Mouse (Mus musculus): ENCODE measurements around the gene Mslnl. TPM values are rescaled to one million over a fixed set of nuclear protein-coding genes. Genes with fewer than 3 reads are reported as not detected.
A peak's percentile ranks its signal among the peaks of the same experiment; 100 is the strongest.

The Mslnl gene
- polyA plus RNA-seq, 1 experiment from 2014 or later, result not detected

GRCm38 (mm10) chr17:25749314-25749713 is 13.5 kb downstream of the Mslnl start:
- DNase-seq (ENCODE audit: low spot score), result no peak
- no peaks in the 10 kb centered on the region for H3K36me3 ChIP-seq
- WGBS, result 89% methylated on average over 6 of the region's 6 CpGs

GRCm38 (mm10) chr17:25751446-25751845 is 15.6 kb downstream of the Mslnl start:
- Histone ChIP-seq H3K4me3 (no peak overlapping the region), H3K4me1 (replicated peaks) (peaks cover 21% of the 10 kb centered on the region), H3K27me3 (ENCODE audit: insufficient read depth, poor library complexity, severe bottlenecking) (no peaks in the 10 kb centered on the region), H3K9me3 (no peaks in the 10 kb centered on the region), H3K36me3 (no peaks in the 10 kb centered on the region), H3K27ac (no peak overlapping the region)
- 79% methylated on average over 5 of the region's 5 CpGs for WGBS
- no peak for DNase-seq (ENCODE audit: low spot score)

More at GRCm38 (mm10) chr17:25749314-25749713, 13.5 kb downstream of the Mslnl start:
- H3K4me3 ChIP-seq, result no peak overlapping the region
- no peaks in the 10 kb centered on the region for H3K9me3 ChIP-seq
- no peak overlapping the region for H3K27ac ChIP-seq
- no peaks in the 10 kb centered on the region for H3K27me3 ChIP-seq (ENCODE audit: insufficient read depth, poor library complexity, severe bottlenecking)
- peaks cover 4% of the 10 kb centered on the region; the same call in 1 of the 2 replicates for H3K4me1 ChIP-seq (replicated peaks)

DNA sequence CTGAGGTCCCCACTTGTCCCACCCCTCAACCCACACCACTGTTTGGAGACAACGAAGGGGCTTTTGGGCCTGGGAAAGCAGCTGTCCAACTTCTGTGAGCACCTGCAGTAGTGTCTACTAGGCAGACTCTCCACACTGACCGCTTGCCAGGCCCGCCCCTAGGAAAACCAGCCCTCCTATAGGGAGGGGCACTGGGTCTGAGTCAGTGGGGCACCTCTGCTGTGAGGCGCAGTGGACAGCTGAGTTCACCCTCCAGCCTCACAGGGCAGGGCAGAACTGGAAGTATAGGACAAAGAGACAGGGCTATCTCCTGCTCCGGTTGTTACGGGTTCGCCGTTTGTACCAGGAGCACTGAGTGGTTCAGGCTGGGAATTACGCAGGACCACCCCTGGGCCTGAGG is 18.4 kb downstream of the Mslnl start, which contains the start of gene Msln:
Gene Msln (minus strand): TSS at position 138 of the 400 bp plus-strand sequence.
- 89% methylated on average over 9 of the region's 9 CpGs for WGBS
- Histone ChIP-seq H3K36me3 (no peaks in the 10 kb centered on the region), H3K27ac (no peak within 1 kb of the TSS), H3K4me3 (no peak within 1 kb of the TSS), H3K4me1 (replicated peaks) (peaks cover 21% of the 10 kb centered on the region), H3K9me3 (no peaks in the 10 kb centered on the region), H3K27me3 (ENCODE audit: insufficient read depth, poor library complexity, severe bottlenecking) (peaks cover 17% of the 10 kb centered on the region)
- no peak for DNase-seq (ENCODE audit: low spot score)

GRCm38 (mm10) chr17:25755086-25755485 is 19.2 kb downstream of the Mslnl start:
- H3K4me1 ChIP-seq (replicated peaks), result peaks cover 21% of the 10 kb centered on the region
- H3K36me3 ChIP-seq, result no peaks in the 10 kb centered on the region
- H3K27ac ChIP-seq, result no peak overlapping the region
- WGBS, result 80% methylated on average over 4 of the region's 4 CpGs
- H3K9me3 ChIP-seq, result no peaks in the 10 kb centered on the region
- H3K27me3 ChIP-seq (ENCODE audit: insufficient read depth, poor library complexity, severe bottlenecking), result peaks cover 19% of the 10 kb centered on the region
- H3K4me3 ChIP-seq, result no peak overlapping the region
- DNase-seq (ENCODE audit: low spot score), result no peak

DNA sequence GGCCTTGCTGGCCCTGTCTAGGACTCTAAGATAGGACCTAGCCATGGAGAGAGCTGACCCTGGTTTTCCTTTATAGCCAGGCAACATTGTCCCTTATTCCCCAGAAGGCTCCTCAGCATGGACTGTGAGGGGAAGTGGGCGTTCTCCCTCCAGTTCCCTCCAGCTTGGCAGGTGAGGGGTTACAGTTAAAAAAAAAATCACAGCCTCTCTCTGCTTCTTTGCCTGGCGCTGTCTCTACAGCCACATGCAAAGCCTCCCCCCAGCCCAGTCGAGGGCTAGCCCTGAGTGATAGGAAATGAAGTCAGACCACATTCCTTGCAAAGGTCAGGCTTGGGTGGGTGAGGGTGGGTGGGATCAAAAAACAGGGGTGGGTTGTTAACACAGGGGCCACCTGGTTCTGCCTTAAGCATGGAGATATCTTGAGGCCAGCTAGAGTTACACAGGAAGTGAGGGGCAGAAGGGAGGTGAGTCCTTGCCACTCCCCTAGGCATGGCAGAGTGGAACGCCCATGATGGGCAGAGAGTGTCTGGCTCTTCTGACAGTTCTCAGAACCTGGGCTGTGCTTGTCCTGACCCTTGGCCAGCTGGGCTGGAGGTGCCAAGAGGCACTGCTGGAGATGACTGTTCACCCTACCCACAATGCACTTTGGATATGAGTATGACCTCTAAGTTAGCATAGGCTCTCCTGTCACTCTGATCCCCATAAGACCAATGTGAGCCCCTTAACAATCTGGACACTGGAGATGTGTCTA is 20.0 kb downstream of the Mslnl start:
- H3K27me3 ChIP-seq (ENCODE audit: insufficient read depth, poor library complexity, severe bottlenecking), result peaks cover 19% of the 10 kb centered on the region
- no peak overlapping the region for H3K4me3 ChIP-seq
- peaks cover 21% of the 10 kb centered on the region for H3K4me1 ChIP-seq (replicated peaks)
- H3K9me3 ChIP-seq, result no peaks in the 10 kb centered on the region
- H3K27ac ChIP-seq, result peak overlapping the region; percentile 16; the same call in 1 of the 2 replicates
- 57% methylated on average over 4 of the region's 4 CpGs for WGBS
- no peak for DNase-seq (ENCODE audit: low spot score)
- H3K36me3 ChIP-seq, result no peaks in the 10 kb centered on the region

DNA sequence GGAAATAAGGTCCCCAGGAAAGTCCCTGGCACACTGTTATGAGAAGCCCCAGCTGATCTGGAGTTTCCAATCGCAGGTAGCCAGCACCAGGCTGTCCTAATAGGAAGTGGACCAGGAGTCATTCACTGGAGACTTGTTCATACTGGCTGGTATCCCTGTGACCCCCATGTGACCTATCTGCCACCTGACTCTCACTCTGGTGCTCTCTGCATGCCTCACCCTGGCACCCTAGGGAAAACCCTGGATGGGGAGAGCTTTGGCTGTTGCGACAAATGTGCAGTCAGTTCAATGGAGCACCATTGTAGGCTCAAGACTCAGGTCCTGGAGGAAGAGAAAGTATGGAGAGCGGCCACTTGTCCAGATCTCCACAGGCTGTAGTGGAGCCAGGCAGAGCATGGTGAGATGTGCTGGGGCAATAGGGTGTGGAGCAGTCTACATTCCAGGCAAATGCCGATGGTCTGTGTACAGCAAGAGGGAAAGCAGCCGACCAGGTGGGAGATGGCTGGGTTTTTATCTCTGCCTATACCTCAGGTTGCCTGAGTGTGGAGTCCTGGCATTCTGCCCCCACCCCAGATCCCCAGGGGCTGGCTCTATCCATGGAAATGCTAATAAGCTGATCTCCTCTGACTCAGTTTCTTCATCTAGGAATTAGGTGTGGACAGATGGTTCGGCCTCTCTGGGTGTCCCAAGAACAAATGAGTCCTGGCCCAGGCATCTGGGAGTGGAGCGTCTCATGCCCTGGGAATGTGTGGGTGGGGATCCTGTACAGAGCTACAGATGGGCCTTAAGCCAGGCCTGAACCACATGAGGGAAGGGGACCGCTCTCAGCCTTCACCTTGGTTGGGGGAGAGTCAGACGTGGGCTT is 20.8 kb downstream of the Mslnl start:
- no peak overlapping the region for H3K27ac ChIP-seq
- no peaks in the 10 kb centered on the region for H3K9me3 ChIP-seq
- no peak overlapping the region for H3K4me3 ChIP-seq
- peaks cover 19% of the 10 kb centered on the region for H3K27me3 ChIP-seq (ENCODE audit: insufficient read depth, poor library complexity, severe bottlenecking)
- no peak for DNase-seq (ENCODE audit: low spot score)
- no peaks in the 10 kb centered on the region for H3K36me3 ChIP-seq
- 78% methylated on average over 9 of the region's 9 CpGs for WGBS
- peaks cover 26% of the 10 kb centered on the region for H3K4me1 ChIP-seq (replicated peaks)

GRCm38 (mm10) chr17:25757691-25758090 is 21.8 kb downstream of the Mslnl start:
- Histone ChIP-seq H3K4me1 (replicated peaks) (peaks cover 33% of the 10 kb centered on the region), H3K9me3 (no peaks in the 10 kb centered on the region), H3K36me3 (no peaks in the 10 kb centered on the region), H3K27me3 (ENCODE audit: insufficient read depth, poor library complexity, severe bottlenecking) (peaks cover 19% of the 10 kb centered on the region), H3K27ac (no peak overlapping the region), H3K4me3 (no peak overlapping the region)
- WGBS, result 75% methylated on average over 3 of the region's 3 CpGs
- no peak for DNase-seq (ENCODE audit: low spot score)

- WGBS, result 83% methylated on average over 8 of the region's 8 CpGs
- Histone ChIP-seq H3K9me3 (no peaks in the 10 kb centered on the region), H3K27me3 (ENCODE audit: insufficient read depth, poor library complexity, severe bottlenecking) (peaks cover 25% of the 10 kb centered on the region), H3K4me3 (no peak overlapping the region), H3K4me1 (replicated peaks) (peaks cover 29% of the 10 kb centered on the region), H3K36me3 (no peaks in the 10 kb centered on the region), H3K27ac (no peak overlapping the region)
- DNase-seq (ENCODE audit: low spot score), result no peak
Measured at GRCm38 (mm10) chr17:25760148-25760547, 24.3 kb downstream of the Mslnl start.

DNA sequence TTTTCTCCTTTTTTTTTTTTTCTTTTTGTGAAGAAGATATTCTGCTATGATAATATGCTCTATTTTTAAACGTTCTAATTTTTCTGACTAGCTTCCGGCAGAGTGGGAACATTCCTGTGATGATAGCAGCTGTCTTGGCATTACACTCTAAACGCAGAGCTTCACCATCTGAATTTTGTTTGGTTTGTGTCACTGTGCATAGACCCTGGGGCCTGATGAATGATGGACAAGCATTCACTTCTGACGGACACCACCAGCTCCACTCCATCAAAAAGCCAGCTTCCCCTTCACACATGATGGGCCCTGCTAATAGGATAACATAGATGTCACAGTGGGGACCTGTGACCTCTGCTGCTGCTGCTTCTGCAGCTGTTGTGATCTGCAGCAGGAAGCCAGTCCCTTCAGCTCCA is 25.7 kb downstream of the Mslnl start:
- Histone ChIP-seq H3K36me3 (no peaks in the 10 kb centered on the region), H3K27ac (no peak overlapping the region), H3K9me3 (no peaks in the 10 kb centered on the region), H3K4me3 (no peak overlapping the region), H3K27me3 (ENCODE audit: insufficient read depth, poor library complexity, severe bottlenecking) (peaks cover 32% of the 10 kb centered on the region), H3K4me1 (replicated peaks) (peaks cover 16% of the 10 kb centered on the region)
- 34% methylated on average over 4 of the region's 4 CpGs for WGBS
- DNase-seq (ENCODE audit: low spot score), result peak; percentile 50

DNA sequence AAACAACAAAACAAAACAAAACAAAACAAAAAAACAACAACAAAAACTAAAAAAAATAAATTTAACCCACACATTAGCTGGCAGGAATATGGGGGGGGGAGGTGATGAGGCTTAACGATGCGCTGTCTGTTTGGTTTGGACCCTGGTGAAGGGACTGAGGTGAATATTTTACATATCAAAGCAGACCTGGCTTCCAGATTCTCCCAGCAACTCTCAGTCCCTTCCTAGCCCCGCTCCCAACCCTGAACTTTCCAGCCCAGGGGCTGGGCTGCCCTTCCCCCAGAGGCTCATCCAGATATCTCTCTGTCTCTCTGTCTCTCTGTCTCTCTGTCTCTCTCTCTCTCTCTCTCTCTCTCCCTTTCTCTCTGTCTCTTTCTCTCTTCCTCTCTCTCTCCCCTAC is 26.7 kb downstream of the Mslnl start:
- WGBS, result 33% methylated on average over 3 of the region's 3 CpGs
- H3K9me3 ChIP-seq, result no peaks in the 10 kb centered on the region
- peaks cover 34% of the 10 kb centered on the region for H3K27me3 ChIP-seq (ENCODE audit: insufficient read depth, poor library complexity, severe bottlenecking)

GRCm38 (mm10) chr17:25765886-25766285 is 30.0 kb downstream of the Mslnl start:
- WGBS, result 63% methylated on average over 5 of the region's 5 CpGs
- Histone ChIP-seq H3K4me1 (replicated peaks) (peaks cover 16% of the 10 kb centered on the region), H3K27me3 (ENCODE audit: insufficient read depth, poor library complexity, severe bottlenecking) (peaks cover 38% of the 10 kb centered on the region), H3K4me3 (no peak overlapping the region), H3K36me3 (no peaks in the 10 kb centered on the region), H3K27ac (no peak overlapping the region), H3K9me3 (no peaks in the 10 kb centered on the region)
- peak; percentile 60 for DNase-seq (ENCODE audit: low spot score)

More for the DNA sequence above, 26.7 kb downstream of the Mslnl start:
- Histone ChIP-seq H3K4me3 (no peak overlapping the region), H3K4me1 (replicated peaks) (peaks cover 16% of the 10 kb centered on the region), H3K36me3 (no peaks in the 10 kb centered on the region), H3K27ac (no peak overlapping the region)
- no peak for DNase-seq (ENCODE audit: low spot score)

DNA sequence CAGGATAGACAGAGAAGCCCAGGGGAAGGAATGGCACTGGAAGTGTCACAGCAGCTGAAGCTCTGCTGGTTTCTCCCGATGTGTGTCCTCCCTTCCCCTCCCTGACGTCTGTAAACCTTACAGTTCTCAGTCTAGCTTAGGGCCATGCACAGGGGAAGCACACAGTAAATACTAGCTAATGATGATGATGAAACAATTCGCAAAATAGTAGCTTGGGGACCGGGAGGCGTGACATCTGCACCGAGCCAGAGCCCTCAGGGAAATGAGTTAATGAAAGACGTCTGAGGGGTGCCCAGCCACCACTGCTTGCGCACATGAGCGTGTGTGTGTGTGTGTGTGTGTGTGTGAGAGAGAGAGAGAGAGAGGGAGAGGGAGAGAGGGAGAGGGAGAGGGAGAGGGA is 33.5 kb downstream of the Mslnl start:
- Histone ChIP-seq H3K36me3 (no peaks in the 10 kb centered on the region), H3K4me1 (replicated peaks) (peaks cover 10% of the 10 kb centered on the region), H3K9me3 (no peaks in the 10 kb centered on the region), H3K27ac (no peak overlapping the region), H3K4me3 (no peak overlapping the region), H3K27me3 (ENCODE audit: insufficient read depth, poor library complexity, severe bottlenecking) (peaks cover 33% of the 10 kb centered on the region; the same call in 1 of the 2 replicates)
- WGBS, result 62% methylated on average over 9 of the region's 9 CpGs
- no peak for DNase-seq (ENCODE audit: low spot score)

All from hindbrain, embryonic 10.5 days (tissue).